Mouse (Mus musculus) lung, postnatal 0 days (tissue): ENCODE data around the gene Nbeal2.

Experiments used
- CTCF ChIP-seq: IDR thresholded peaks from 2 replicates; pipeline ENCODE4 v1.5.1; 2016; ENCODE audit warnings: antibody characterized with exemption, mild to moderate bottlenecking
- EP300 ChIP-seq: IDR thresholded peaks from 2 replicates; pipeline ENCODE4 v1.6.1; 2016; ENCODE audit warnings: antibody characterized with exemption, mild to moderate bottlenecking, control low read depth

DNA sequence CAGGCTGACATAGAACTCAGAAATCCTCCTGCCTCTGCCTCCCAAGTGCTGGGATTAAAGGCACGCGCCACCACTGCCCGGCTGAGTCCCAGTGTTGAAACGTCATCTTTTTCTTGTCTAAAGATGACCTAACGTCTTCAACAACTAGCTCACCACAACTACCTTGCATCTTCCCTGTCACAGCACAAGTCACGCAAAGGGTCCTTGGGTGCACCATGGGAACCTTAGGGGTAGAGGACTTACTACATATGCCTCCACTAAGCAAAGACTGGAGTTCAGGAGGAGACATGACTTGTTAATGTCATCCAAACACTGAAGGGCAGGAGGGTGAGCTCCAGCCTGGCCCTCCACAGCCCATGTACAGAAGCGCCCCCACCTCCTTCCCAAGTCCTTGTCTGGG, 33.3 kb downstream of the Nbeal2 start:
- TF ChIP-seq CTCF (no peak), EP300 (no peak)
